Mouse (Mus musculus) cortical plate, adult 2 months (tissue): Measurements from ENCODE around the gene Zfp81. TPM values are rescaled to one million over a fixed set of nuclear protein-coding genes. Genes with fewer than 3 reads are reported as not detected.
"Not testable (repeated sequence)": the region's sequence is repeated elsewhere in the genome, so short reads cannot be mapped to it uniquely, and the experiment has no call there.

ENCODE experiments used
- H3K27ac ChIP-seq: fragments of 200-500 bp; 2 replicates; pipeline ENCODE4 v1.5.1; 2012; ENCODE audit warnings: low read length, control low read depth, inconsistent platforms; ENCODE audit not compliant: insufficient read depth
- H3K4me1 ChIP-seq: fragments of 200-500 bp; 2 replicates; pipeline ENCODE4 v1.6.1; 2011; ENCODE audit warnings: low read length; ENCODE audit not compliant: control insufficient read depth, insufficient read depth
- H3K4me3 ChIP-seq: fragments of 200-500 bp; 2 replicates; pipeline ENCODE4 v1.5.1; 2011; ENCODE audit warnings: mild to moderate bottlenecking, low read length, control low read depth; ENCODE audit not compliant: insufficient read depth
- CTCF ChIP-seq: fragments of 200-500 bp; IDR thresholded peaks from 2 replicates; pipeline ENCODE4 v1.5.1; 2011; ENCODE audit warnings: mild to moderate bottlenecking, control low read depth, low read length; ENCODE audit not compliant: insufficient read depth; ENCODE audit errors: extremely low read depth
- POLR2A ChIP-seq: fragments of 200-500 bp; IDR thresholded peaks from 2 replicates; pipeline ENCODE4 v1.6.1; 2011; ENCODE audit warnings: mild to moderate bottlenecking, low read length, control low read depth; ENCODE audit not compliant: insufficient read depth; ENCODE audit errors: extremely low read depth
- polyA plus RNA-seq: library from polyadenylated mRNA; depleted of rRNA; stranded (reverse); fragments of >200 nt; gene quantifications from 2 replicates; pipeline ENCODE4 v1.2.3, GENCODE M21; 2012; rRNA removed

Zfp81 gene
- polyA plus RNA-seq = 8.7 and 10.3 TPM in 2 replicates

DNA sequence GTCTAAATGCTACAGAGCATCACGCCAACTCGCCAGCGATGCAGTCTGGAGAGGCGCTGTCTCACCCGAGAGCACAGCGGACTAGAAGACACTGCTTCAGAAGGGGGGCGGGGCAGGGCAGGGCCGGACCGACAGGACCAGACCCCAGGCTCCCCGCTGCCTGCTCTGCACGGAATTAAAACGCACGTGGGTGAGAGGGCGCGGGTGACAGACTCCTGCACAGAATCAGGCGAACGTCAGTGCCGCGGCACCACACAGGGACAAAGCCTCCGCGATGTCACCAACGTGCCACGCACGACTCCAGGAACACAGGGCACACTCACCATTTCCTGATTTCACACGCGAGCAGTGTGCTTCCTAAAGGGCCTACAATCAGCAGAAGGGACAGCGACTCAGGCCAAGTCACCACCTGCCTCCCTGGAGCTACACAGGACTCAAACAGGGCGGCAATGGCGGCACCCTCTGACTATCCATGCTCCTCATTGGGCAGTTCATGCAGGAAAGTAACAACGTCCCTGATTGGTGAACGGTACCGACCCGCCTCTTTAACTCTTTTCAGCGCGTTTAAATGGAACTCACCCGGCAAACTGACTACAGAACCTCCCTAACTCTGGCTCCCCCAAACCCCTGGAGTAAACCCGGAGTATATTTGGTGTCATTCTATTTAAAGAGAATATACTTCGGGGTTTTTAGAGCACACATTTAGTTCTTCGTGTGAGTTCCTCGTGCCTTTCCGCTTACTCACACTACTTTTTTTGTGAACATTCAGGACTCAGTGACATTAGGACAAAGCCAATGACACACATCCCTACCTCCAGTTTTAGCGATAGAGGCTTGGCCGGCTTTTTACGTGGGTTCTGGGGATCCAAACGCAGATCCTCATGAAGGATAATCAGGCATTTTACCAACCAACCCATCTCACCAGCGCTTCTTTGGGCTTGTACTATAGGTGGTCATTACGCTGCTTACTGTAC is at the start of gene Zfp81:
Gene Zfp81 (minus strand): TSS at position 468 of the 974 bp plus-strand sequence.
- TF ChIP-seq CTCF (no peak), POLR2A (peak; percentile 82; the same call in 1 of the 2 replicates)
- Histone ChIP-seq H3K4me1 (no peaks in the 10 kb centered on the region), H3K4me3 (peak within 1 kb of the TSS; percentile 86), H3K27ac (no peak within 1 kb of the TSS)

GRCm38 (mm10) chr17:33394182-33395034 is 35.7 kb upstream of the Zfp81 start, which contains the start of gene Zfp101:
TSS of gene Zfp101 (minus strand) at chr17:33394641.
- TF ChIP-seq CTCF (no peak), POLR2A (peak; percentile 45; the same call in 1 of the 2 replicates)

DNA sequence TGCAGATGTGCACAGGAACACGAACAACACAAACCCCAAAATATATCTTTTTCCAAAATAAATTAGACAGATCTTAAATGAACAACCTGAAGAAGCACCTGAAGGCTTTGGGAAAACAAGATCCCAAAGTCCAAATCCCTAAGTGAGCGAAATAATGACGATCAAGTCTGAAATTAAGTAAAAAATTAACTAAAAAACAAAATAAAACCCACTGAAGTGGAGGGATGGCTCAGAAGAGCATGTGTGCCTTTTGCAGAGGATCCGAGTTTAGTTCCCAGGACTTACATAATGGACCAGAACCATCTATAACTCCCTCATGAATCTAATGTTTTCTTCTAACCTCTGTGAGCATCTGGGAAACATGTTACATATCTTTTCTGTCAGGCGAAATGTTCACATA is 33.6 kb upstream of the Zfp81 start:
- Histone ChIP-seq H3K4me3 (no peak overlapping the region), H3K4me1 (no peaks in the 10 kb centered on the region; the same call in 1 of the 2 replicates), H3K27ac (no peak overlapping the region)
- no peak for TF ChIP-seq POLR2A
- no peak for TF ChIP-seq CTCF

More at GRCm38 (mm10) chr17:33394182-33395034, 35.7 kb upstream of the Zfp81 start, which contains the start of gene Zfp101:
- peak within 1 kb of the TSS; percentile 96 for H3K4me3 ChIP-seq
- H3K4me1 ChIP-seq = no peaks in the 10 kb centered on the region; the same call in 1 of the 2 replicates
- peak within 1 kb of the TSS; percentile 77 for H3K27ac ChIP-seq

GRCm38 (mm10) chr17:33385705-33386104 is 27.0 kb upstream of the Zfp81 start:
- Histone ChIP-seq H3K4me1 (no peaks in the 10 kb centered on the region), H3K27ac (no peak overlapping the region), H3K4me3 (no peak overlapping the region)
- TF ChIP-seq POLR2A (no peak), CTCF (no peak)

- H3K4me3 ChIP-seq = no peak overlapping the region
- no peaks in the 10 kb centered on the region for H3K4me1 ChIP-seq
- no peak for TF ChIP-seq CTCF
- TF ChIP-seq POLR2A = no peak
- no peak overlapping the region for H3K27ac ChIP-seq
Observed at GRCm38 (mm10) chr17:33372795-33373194, 14.1 kb upstream of the Zfp81 start.

- Histone ChIP-seq H3K4me1 (no peaks in the 10 kb centered on the region), H3K27ac (no peak overlapping the region), H3K4me3 (no peak overlapping the region)
- TF ChIP-seq POLR2A = no peak
- TF ChIP-seq CTCF = no peak
Observed at GRCm38 (mm10) chr17:33352981-33353380, 5.7 kb downstream of the Zfp81 start.

DNA sequence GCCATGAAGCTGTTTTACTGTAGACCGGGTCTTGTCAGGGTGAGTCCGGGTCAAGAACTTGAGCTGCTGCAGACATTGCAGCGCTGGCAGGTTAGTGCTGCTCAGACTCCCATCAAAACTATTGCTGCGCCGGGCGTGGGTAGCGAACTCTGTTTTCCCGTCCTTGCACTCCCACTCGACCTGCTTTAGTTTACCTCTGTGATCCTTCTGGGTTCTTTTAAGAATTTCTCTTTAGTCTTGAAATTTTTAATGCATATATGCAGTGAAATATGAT is 68.9 kb downstream of the Zfp81 start:
- H3K27ac ChIP-seq, H3K4me3 ChIP-seq, H3K4me1 ChIP-seq: not testable (repeated sequence)

- H3K4me1 ChIP-seq, H3K4me3 ChIP-seq, H3K27ac ChIP-seq: not testable (repeated sequence)
Observed at GRCm38 (mm10) chr17:33289039-33289875, 69.4 kb downstream of the Zfp81 start, which contains the start of gene Zfp955b. TSS of gene Zfp955b (plus strand) at chr17:33289544.

Other genes with a start within 250 kb of the Zfp81 start
- gene Morc2b, start 219.2 kb downstream of the Zfp81 start, polyA plus RNA-seq = 4.6 and 5.2 TPM in 2 replicates
- not detected in 2 replicates for gene Olfr55, start 190.4 kb downstream of the Zfp81 start, polyA plus RNA-seq
- not detected in 2 replicates for gene Olfr239, start 167.6 kb downstream of the Zfp81 start, polyA plus RNA-seq
- gene Olfr1564, start 137.2 kb downstream of the Zfp81 start, polyA plus RNA-seq = 2.5 and 2.7 TPM in 2 replicates
- 4.9 and 5.0 TPM in 2 replicates for gene Zfp955a, start 103.7 kb downstream of the Zfp81 start, polyA plus RNA-seq
- not detected in 2 replicates for gene Olfr63, start 94.2 kb downstream of the Zfp81 start, polyA plus RNA-seq
- gene Zfp955b, start 69.3 kb downstream of the Zfp81 start, polyA plus RNA-seq = 10.9 and 12.4 TPM in 2 replicates
- gene Zfp101, start 35.8 kb upstream of the Zfp81 start, polyA plus RNA-seq = 9.4 and 9.7 TPM in 2 replicates
- 0.40 and 0.50 TPM in 2 replicates for gene Actl9, start 74.0 kb upstream of the Zfp81 start, polyA plus RNA-seq
- gene Adamts10, start 165.3 kb upstream of the Zfp81 start, polyA plus RNA-seq = 47.2 and 50.7 TPM in 2 replicates
- gene Myo1f, start 196.8 kb upstream of the Zfp81 start, polyA plus RNA-seq = 2.4 and 2.5 TPM in 2 replicates